Mouse (Mus musculus) liver, embryonic 14.5 days (tissue): Measurements from ENCODE around the gene Ankrd44. TPM values are rescaled to one million over a fixed set of nuclear protein-coding genes. Genes with fewer than 3 reads are reported as not detected.

Source experiments
- ATAC-seq: fragments of 200-750 bp; cut with Nextera tagmentation; 2 replicates; pipeline ENCODE4 v1.8.0; 2017; ENCODE audit warnings: moderate number of reproducible peaks, mild to moderate bottlenecking, moderate library complexity; ENCODE audit not compliant: insufficient read depth
- DNase-seq, 3 experiments: peaks; one replicate each; pipeline ENCODE4 v3.0.0-alpha.2; 2012 to 2013; ENCODE audit warnings: low read depth in 3 of 3, low spot score in 3 of 3
- H3K27ac ChIP-seq: fragments of 300-500 bp; sonication (generic); 2 replicates; pipeline ENCODE4 v1.5.1; 2014; ENCODE audit warnings: moderate library complexity, mild to moderate bottlenecking, control low read depth, inconsistent platforms
- H3K27me3 ChIP-seq: fragments of 300-500 bp; sonication (generic); 2 replicates; pipeline ENCODE4 v1.6.1; 2014; ENCODE audit warnings: mild to moderate bottlenecking, low read length, moderate library complexity; ENCODE audit not compliant: control insufficient read depth, insufficient read depth
- H3K36me3 ChIP-seq: fragments of 300-500 bp; sonication (generic); replicated peaks from 2 replicates; pipeline ENCODE4 v1.6.1; 2014; ENCODE audit warnings: low read depth; ENCODE audit not compliant: control insufficient read depth, insufficient read depth
- H3K4me1 ChIP-seq, 2 experiments: fragments of 200-500 bp in 1 of 2; fragments of 300-500 bp in 1 of 2; sonication (generic) in 1 of 2; replicated peaks; 2 replicates each; pipeline ENCODE4 v1.6.1; 2012 to 2014; ENCODE audit warnings: antibody characterized with exemption in 1 of 2, inconsistent platforms in 1 of 2, low read length in 1 of 2; ENCODE audit not compliant: control insufficient read depth in 2 of 2, insufficient read depth in 2 of 2
- H3K4me2 ChIP-seq: fragments of 300-500 bp; sonication (generic); 2 replicates; pipeline ENCODE4 v1.6.1; 2014; ENCODE audit warnings: low read depth, mild to moderate bottlenecking, control low read depth, moderate library complexity
- H3K4me3 ChIP-seq, 2 experiments: fragments of 200-500 bp in 1 of 2; fragments of 300-500 bp in 1 of 2; sonication (generic) in 1 of 2; 2 replicates each; pipeline ENCODE4 v1.5.1; 2012 to 2014; ENCODE audit warnings: low read depth in 2 of 2, low read length in 2 of 2, mild to moderate bottlenecking in 2 of 2, control low read depth in 1 of 2, inconsistent platforms in 1 of 2, moderate library complexity in 1 of 2; ENCODE audit not compliant: insufficient read depth in 1 of 2
- H3K9ac ChIP-seq: fragments of 300-500 bp; sonication (generic); replicated peaks from 2 replicates; pipeline ENCODE4 v1.6.1; 2014; ENCODE audit warnings: mild to moderate bottlenecking, control low read depth, moderate library complexity
- H3K9me3 ChIP-seq: fragments of 300-500 bp; sonication (generic); 2 replicates; pipeline ENCODE4 v1.6.1; 2016; ENCODE audit warnings: low read length, mixed read lengths; ENCODE audit not compliant: control insufficient read depth
- CTCF ChIP-seq: IDR thresholded peaks from 2 replicates; pipeline ENCODE4 v1.5.1; 2016; ENCODE audit warnings: antibody characterized with exemption, low read depth, control low read depth
- EP300 ChIP-seq: IDR thresholded peaks from 2 replicates; pipeline ENCODE4 v1.6.1; 2016; ENCODE audit warnings: antibody characterized with exemption, low read depth
- WGBS: fragments of 180-500 bp; shearing (Covaris S2); extraction: QIAGEN DNeasy Blood & Tissue Kit; methylation state at CpG from one replicate; pipeline ENCODE4 v1.1.7; 2014; ENCODE audit not compliant: insufficient replicate concordance; 5-methylcytosine and 5-hydroxymethylcytosine counted together
- polyA plus RNA-seq, 2 experiments: library from polyadenylated mRNA; depleted of rRNA in 1 of 2; stranded (reverse) in 1 of 2; unstranded in 1 of 2; fragments of >200 nt; fragmentation: Nextera tagmentation in 1 of 2; extraction: Ambion mirVana in 1 of 2; gene quantifications; 2 replicates each; pipeline versions ENCODE4 v1.2.1 to v1.2.3; 2012 to 2014

The Ankrd44 gene
- polyA plus RNA-seq, 2 experiments = 4.2 to 6.1 TPM

GRCm38 (mm10) chr1:54737472-54737871, 188.7 kb downstream of the Ankrd44 start:
- Histone ChIP-seq H3K4me2 (no peak overlapping the region), H3K27me3 (no peaks in the 10 kb centered on the region), H3K9me3 (no peaks in the 10 kb centered on the region), H3K36me3 (no peaks in the 10 kb centered on the region), H3K4me1 (0 out of 4 replicates have a peak, but pooled peaks cover 0 to 1% of the 10 kb centered on the region in 2 experiments), H3K4me3 (no peak overlapping the region), H3K27ac (no peak overlapping the region), H3K9ac (no peak overlapping the region)
- no peak for ATAC-seq
- whole genome bisulfite sequencing = 66% methylated on average over 3 of the region's 3 CpGs
- TF ChIP-seq EP300 (no peak), CTCF (no peak)
- no peak for DNase-seq

- TF ChIP-seq CTCF (no peak), EP300 (no peak)
These were observed 191.1 kb downstream of the Ankrd44 start for GRCm38 (mm10) chr1:54734917-54735664.

DNA sequence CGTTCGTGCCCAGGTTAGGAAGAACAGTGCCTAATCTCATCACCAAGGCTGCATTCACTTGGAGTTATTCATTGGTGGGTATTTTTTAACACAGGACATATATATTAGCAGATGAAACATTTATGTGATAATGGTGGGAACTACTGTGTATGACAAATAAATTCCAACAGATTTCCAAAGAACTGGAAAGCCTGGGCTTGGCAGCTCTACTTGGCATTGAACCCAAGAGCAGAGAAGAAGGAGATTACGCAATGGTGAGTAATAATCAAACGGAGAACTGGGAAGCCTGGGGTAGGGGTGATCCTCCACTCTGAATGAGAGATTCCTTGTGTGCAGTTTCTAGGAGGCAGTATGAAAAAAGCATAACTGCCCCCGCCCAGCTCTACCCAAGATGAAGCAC, 196.9 kb downstream of the Ankrd44 start:
- H3K36me3 ChIP-seq = no peaks in the 10 kb centered on the region
- H3K9me3 ChIP-seq = no peaks in the 10 kb centered on the region
- no peak overlapping the region for H3K27ac ChIP-seq
- DNase-seq = no peak
- H3K4me2 ChIP-seq = no peak overlapping the region
- no peaks in the 10 kb centered on the region for H3K4me1 ChIP-seq
- 64% methylated on average over 5 of the region's 5 CpGs for WGBS
- H3K27me3 ChIP-seq = no peaks in the 10 kb centered on the region
- no peak overlapping the region for H3K4me3 ChIP-seq
- TF ChIP-seq CTCF = no peak
- TF ChIP-seq EP300 = no peak
- H3K9ac ChIP-seq = no peak overlapping the region
- no peak for ATAC-seq

More at GRCm38 (mm10) chr1:54734917-54735664, 191.1 kb downstream of the Ankrd44 start:
- Histone ChIP-seq H3K27me3 (no peaks in the 10 kb centered on the region), H3K4me3 (no peak overlapping the region), H3K9me3 (no peaks in the 10 kb centered on the region), H3K9ac (no peak overlapping the region), H3K4me1 (0 out of 4 replicates have a peak, but pooled peaks cover 0 to 1% of the 10 kb centered on the region in 2 experiments), H3K27ac (no peak overlapping the region), H3K4me2 (no peak overlapping the region), H3K36me3 (no peaks in the 10 kb centered on the region)
- ATAC-seq (no peak), DNase-seq (no peak)
- WGBS = 64% methylated on average over 17 of the region's 17 CpGs

DNA sequence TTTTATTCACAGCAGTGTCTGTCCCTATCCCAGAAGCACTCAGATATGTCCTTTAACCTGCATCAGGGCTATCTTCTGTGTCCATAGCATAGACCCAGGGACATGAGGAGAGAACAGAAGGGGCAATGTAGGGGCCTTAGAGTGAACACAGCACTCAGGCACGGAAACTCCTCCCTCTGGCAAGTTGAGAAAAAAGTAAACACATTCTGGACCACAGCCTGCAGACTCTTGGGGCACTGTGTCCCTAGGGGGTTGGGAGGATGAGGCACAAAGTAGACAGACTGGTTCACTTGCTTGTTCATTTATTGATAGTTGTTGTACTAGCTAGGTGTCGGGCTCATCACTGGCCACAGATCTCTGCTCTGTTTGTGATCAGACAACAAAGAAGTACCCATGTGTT, 199.6 kb downstream of the Ankrd44 start:
- WGBS = 63% methylated on average over 2 of the region's 2 CpGs
- ATAC-seq = no peak

DNA sequence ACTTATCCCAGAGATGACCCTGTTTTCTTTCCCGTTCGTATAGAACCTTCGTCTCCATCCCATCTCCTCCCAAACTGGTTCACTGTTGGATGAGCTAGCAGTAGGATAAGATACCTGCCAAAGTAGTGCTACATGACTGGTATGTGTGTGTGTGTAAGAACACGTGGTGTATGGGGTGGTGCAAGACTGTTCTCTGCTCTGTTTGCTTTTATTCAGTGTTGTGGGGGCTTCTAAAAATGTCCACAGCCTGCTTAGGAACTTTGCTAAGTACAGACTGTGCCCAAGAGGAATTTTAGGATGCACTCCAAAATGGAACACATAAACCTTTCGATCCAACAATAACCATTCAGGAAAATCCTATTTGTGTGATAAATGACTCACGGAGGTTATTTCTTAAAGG, 209.3 kb downstream of the Ankrd44 start:
- Histone ChIP-seq H3K27me3 (no peaks in the 10 kb centered on the region), H3K4me3 (no peak overlapping the region), H3K27ac (no peak overlapping the region), H3K9me3 (no peaks in the 10 kb centered on the region), H3K36me3 (no peaks in the 10 kb centered on the region), H3K9ac (no peak overlapping the region), H3K4me1 (no peaks in the 10 kb centered on the region), H3K4me2 (no peak overlapping the region)
- 66% methylated on average over 6 of the region's 6 CpGs for WGBS
- no peak for TF ChIP-seq CTCF
- no peak for TF ChIP-seq EP300
- ATAC-seq (no peak), DNase-seq (no peak)

More for the DNA sequence above, 199.6 kb downstream of the Ankrd44 start:
- Histone ChIP-seq H3K27ac (no peak overlapping the region), H3K9ac (no peak overlapping the region), H3K36me3 (no peaks in the 10 kb centered on the region), H3K27me3 (no peaks in the 10 kb centered on the region), H3K9me3 (no peaks in the 10 kb centered on the region), H3K4me3 (no peak overlapping the region), H3K4me1 (no peaks in the 10 kb centered on the region), H3K4me2 (no peak overlapping the region)
- TF ChIP-seq EP300 (no peak), CTCF (no peak)
- DNase-seq = no peak
